9 mouse cellular contexts compared by ENCODE assay signal in genomic region chr3:93521462-93522057, GRCm38 (mm10). TPM values are rescaled to one million over a fixed set of nuclear protein-coding genes. Genes with fewer than 3 reads are reported as not detected.
A peak's percentile ranks its signal among the peaks of the same experiment; 100 is the strongest.
DNase-seq lines count a peak whose midpoint lies in the region; ATAC-seq and TF ChIP-seq lines count a peak whose summit lies in the region.
"Had no signal": no experiment of that assay in that cellular context is flagged by ENCODE, and none has a peak within 500 bp of the region (broad histone marks: within the 10 kb centered on the region; RNA-seq: fewer than 3 reads in every experiment).

No protein-coding gene starts in this region.

- peak overlapping the region; percentile 62 for H3K4me3 ChIP-seq in kidney, adult 2 months (ENCODE audit: insufficient read depth, low read depth, low read length)
- H3K4me3 ChIP-seq in hindbrain, embryonic 16.5 days (ENCODE audit: low read length): no peak overlapping the region; the same call in 1 of the 2 replicates
- no peak overlapping the region for H3K4me3 ChIP-seq in midbrain, embryonic 16.5 days (ENCODE audit: low read depth, low read length)

- DNase-seq in kidney, adult 2 months: no peak
- DNase-seq in kidney, adult 11 months: no peak
- peak; percentile 29 for DNase-seq in NIH3T3 (ENCODE audit: low read depth)
- DNase-seq in retina, postnatal 1 day: no peak
- no peak for DNase-seq in embryo, embryonic 10.5 days (ENCODE audit: low spot score)
- no peak for DNase-seq in gastrocnemius, postnatal 4 days (ENCODE audit: low spot score in 2 of 2)

- no peaks in the 10 kb centered on the region; the same call in none of the 2 replicates for H3K36me3 ChIP-seq in kidney, adult 2 months (ENCODE audit: control insufficient read depth, insufficient read depth, low read length)
- H3K36me3 ChIP-seq in hindbrain, embryonic 16.5 days (ENCODE audit: control insufficient read depth, insufficient read depth, low read length): no peaks in the 10 kb centered on the region
- H3K36me3 ChIP-seq in midbrain, embryonic 16.5 days (ENCODE audit: control insufficient read depth, insufficient read depth, low read length): no peaks in the 10 kb centered on the region

- TF ChIP-seq POLR2A in kidney, adult 2 months (IDR thresholded peaks at IDR 0.05; ENCODE audit: low read depth, low read length): no peak

- no peaks in the 10 kb centered on the region for H3K27me3 ChIP-seq in kidney, adult 2 months (replicated peaks; ENCODE audit: control insufficient read depth, insufficient read depth, low read length)
- H3K27me3 ChIP-seq in hindbrain, embryonic 16.5 days (replicated peaks; ENCODE audit: control insufficient read depth, insufficient read depth, low read length): no peaks in the 10 kb centered on the region
- no peaks in the 10 kb centered on the region for H3K27me3 ChIP-seq in midbrain, embryonic 16.5 days (ENCODE audit: control insufficient read depth, insufficient read depth, low read depth, low read length)

- peak overlapping the region; percentile 49; the same call in 1 of the 2 replicates for H3K27ac ChIP-seq in kidney, adult 2 months (ENCODE audit: insufficient read depth, low read depth, low read length)
- no peak overlapping the region for H3K27ac ChIP-seq in hindbrain, embryonic 16.5 days (ENCODE audit: low read depth, low read length)
- no peak overlapping the region for H3K27ac ChIP-seq in midbrain, embryonic 16.5 days (ENCODE audit: low read length)

- peak overlapping the region; percentile 96 for H3K4me2 ChIP-seq in hindbrain, embryonic 16.5 days (ENCODE audit: low read length)
- H3K4me2 ChIP-seq in midbrain, embryonic 16.5 days (ENCODE audit: low read length): peak overlapping the region; percentile 93; the same call in 1 of the 2 replicates

- 75% methylated on average over 8 of the region's 8 CpGs for WGBS in kidney, adult 2 months
- 85% methylated on average over 8 of the region's 8 CpGs for WGBS in hindbrain, embryonic 16.5 days
- 87% methylated on average over 8 of the region's 8 CpGs for WGBS in midbrain, embryonic 16.5 days

- ATAC-seq in hindbrain, embryonic 16.5 days: no peak
- ATAC-seq in midbrain, embryonic 16.5 days: no peak

- H3K9me3 ChIP-seq in hindbrain, embryonic 16.5 days (ENCODE audit: control insufficient read depth, low read length): no peaks in the 10 kb centered on the region
- H3K9me3 ChIP-seq in midbrain, embryonic 16.5 days (replicated peaks; ENCODE audit: control insufficient read depth, low read length, poor library complexity, severe bottlenecking): no peaks in the 10 kb centered on the region

- peaks cover 9% of the 10 kb centered on the region; the same call in 1 of the 2 replicates for H3K4me1 ChIP-seq in kidney, adult 2 months (ENCODE audit: control insufficient read depth, insufficient read depth, low read length)
- no peaks in the 10 kb centered on the region; the same call in 1 of the 2 replicates for H3K4me1 ChIP-seq in hindbrain, embryonic 16.5 days (ENCODE audit: control insufficient read depth, insufficient read depth, low read depth, low read length)
- H3K4me1 ChIP-seq in midbrain, embryonic 16.5 days (ENCODE audit: control insufficient read depth, insufficient read depth, low read length): peaks cover 3% of the 10 kb centered on the region; the same call in 1 of the 2 replicates

- no peak for TF ChIP-seq CTCF in kidney, adult 2 months (conservative IDR thresholded peaks at IDR 0.05; ENCODE audit: insufficient read depth, insufficient read length, low read depth, low read length)

- no peak overlapping the region for H3K9ac ChIP-seq in hindbrain, embryonic 16.5 days (ENCODE audit: low read depth, low read length)
- H3K9ac ChIP-seq in midbrain, embryonic 16.5 days (ENCODE audit: low read depth, low read length): no peak overlapping the region

RNA-seq across cellular contexts. Expression of gene S100a11, which starts 1.3 kb away (rescaled TPM):
- polyA plus RNA-seq in kidney, adult 2 months (2012; rRNA removed): 183 and 285 TPM in 2 replicates
- 173 and 217 TPM in 2 replicates for polyA plus RNA-seq in hindbrain, embryonic 16.5 days (2015; fragmentation: Nextera tagmentation; extraction: Ambion mirVana)
- polyA plus RNA-seq in midbrain, embryonic 16.5 days (2015; fragmentation: Nextera tagmentation; extraction: Ambion mirVana): 135 and 141 TPM in 2 replicates
- 100 to 1,000 TPM; 310 to 333 TPM for total RNA-seq in gastrocnemius, postnatal 4 days (2021)

RNA-seq across cellular contexts. Expression of gene S100a10, which starts 33.3 kb away (rescaled TPM):
- polyA plus RNA-seq in kidney, adult 2 months (2012; rRNA removed): 83.6 and 104 TPM in 2 replicates
- polyA plus RNA-seq in hindbrain, embryonic 16.5 days (2015; fragmentation: Nextera tagmentation; extraction: Ambion mirVana): 198 and 202 TPM in 2 replicates
- polyA plus RNA-seq in midbrain, embryonic 16.5 days (2015; fragmentation: Nextera tagmentation; extraction: Ambion mirVana): 87.0 and 107 TPM in 2 replicates
- 100 to 1,000 TPM; 290 to 327 TPM for total RNA-seq in gastrocnemius, postnatal 4 days (2021)

RNA-seq across cellular contexts. Expression of gene Tchhl1, which starts 53.0 kb away (rescaled TPM):
- polyA plus RNA-seq in kidney, adult 2 months (2012; rRNA removed): 0.34 and 0.47 TPM in 2 replicates
- not detected in 2 replicates for polyA plus RNA-seq in hindbrain, embryonic 16.5 days (2015; fragmentation: Nextera tagmentation; extraction: Ambion mirVana)
- polyA plus RNA-seq in midbrain, embryonic 16.5 days (2015; fragmentation: Nextera tagmentation; extraction: Ambion mirVana): not detected in 2 replicates
- total RNA-seq in gastrocnemius, postnatal 4 days (2021): not detected
- total RNA-seq: left cerebral cortex, postnatal 4 days had no signal
